Mouse (Mus musculus) myocyte (in vitro differentiated cells): ENCODE results near the gene Cdc34.

Experiments used
- CEBPB ChIP-seq: IDR thresholded peaks from 2 replicates; pipeline ENCODE4 v1.6.1; 2011; ENCODE audit warnings: mild to moderate bottlenecking, moderate library complexity; ENCODE audit not compliant: poor library complexity, insufficient read depth, severe bottlenecking
- MYOD1 ChIP-seq, 3 experiments: IDR thresholded peaks; one replicate each; pipeline ENCODE4 v1.6.1; 2011; ENCODE audit warnings: control low read depth in 2 of 3, low read depth in 2 of 3, mild to moderate bottlenecking in 2 of 3, moderate library complexity in 1 of 3; ENCODE audit not compliant: insufficient read length in 2 of 3, control insufficient read depth in 1 of 3
- MYOG ChIP-seq, 3 experiments: IDR thresholded peaks; one replicate each; pipeline ENCODE4 v1.6.1; 2011; ENCODE audit warnings: control low read depth in 2 of 3, low read depth in 2 of 3, mild to moderate bottlenecking in 2 of 3; ENCODE audit not compliant: insufficient read length in 2 of 3, control insufficient read depth in 1 of 3, insufficient read depth in 1 of 3
- POLR2A ChIP-seq: IDR thresholded peaks from one replicate; pipeline ENCODE4 v1.6.1; 2011; ENCODE audit warnings: low read depth, mild to moderate bottlenecking, control low read depth, moderate library complexity; ENCODE audit not compliant: insufficient read length
- POLR2AphosphoS2 ChIP-seq: IDR thresholded peaks from one replicate; pipeline ENCODE4 v1.6.1; 2011; ENCODE audit warnings: low read depth, control low read depth; ENCODE audit not compliant: insufficient read length
- TCF3 ChIP-seq: IDR thresholded peaks from one replicate; pipeline ENCODE4 v1.6.1; 2011; ENCODE audit warnings: low read depth, control low read depth; ENCODE audit not compliant: insufficient read length
- USF1 ChIP-seq: IDR thresholded peaks from one replicate; pipeline ENCODE4 v1.6.1; 2011; ENCODE audit warnings: low read depth, mild to moderate bottlenecking, control low read depth, moderate library complexity

GRCm38 (mm10) chr10:79693580-79694378 is 11.8 kb downstream of the Cdc34 start:
- TF ChIP-seq POLR2AphosphoS2 (no peak), POLR2A (no peak), USF1 (no peak), CEBPB (no peak), MYOD1 (IDR thresholded peaks at IDR 0.05; ENCODE audit: control insufficient read depth in 1 of 3, insufficient read length in 2 of 3, low read depth in 2 of 3) (no peak), MYOG (IDR thresholded peaks at IDR 0.05; ENCODE audit: control insufficient read depth in 1 of 3, insufficient read depth in 1 of 3, insufficient read length in 2 of 3, low read depth in 2 of 3) (no peak), TCF3 (no peak)
